Mouse (Mus musculus) heart, postnatal 25 days (tissue): ENCODE data around the gene Susd2. TPM values are rescaled to one million over a fixed set of nuclear protein-coding genes. Genes with fewer than 3 reads are reported as not detected.
A peak's percentile ranks its signal among the peaks of the same experiment; 100 is the strongest.

Experiments used
- DNase-seq: peaks from one replicate; pipeline ENCODE4 v3.0.0; 2022; ENCODE audit warnings: low spot score
- intact Hi-C: fragments of 180-260 bp; cut with DNase I; formaldehyde crosslinking; loops from one replicate; pipeline ENCODE4 v1.15.1; 2025
- total RNA-seq, 2 experiments: library from RNA; stranded (reverse); gene quantifications; 2 replicates each; pipeline ENCODE4 v1.2.3; 2021

Susd2 gene
- total RNA-seq, 2 experiments from 2014 or later = 1.6 to 2.0 TPM

DNA sequence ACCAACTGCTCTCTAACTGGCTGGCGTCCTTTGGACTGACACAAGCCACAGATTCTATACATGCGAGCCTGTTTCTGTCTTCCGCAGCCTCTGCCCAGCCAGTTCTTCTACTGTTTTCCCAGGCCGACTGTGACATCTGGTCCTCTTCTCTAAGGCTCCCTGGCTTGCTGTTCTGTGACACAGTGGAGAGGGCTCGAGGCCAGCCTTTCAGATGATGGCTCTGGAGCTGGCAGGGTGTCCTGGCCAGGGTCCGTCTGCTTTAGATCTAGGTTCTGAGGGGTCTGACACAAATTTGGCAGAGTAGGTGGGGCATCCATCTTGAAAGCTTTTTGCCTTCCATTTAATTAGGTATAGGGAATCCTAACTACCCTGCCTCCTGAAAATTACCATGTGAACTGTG, 17.6 kb upstream of the Susd2 start:
- no peak for DNase-seq
- intact Hi-C loops = no loop called here

DNA sequence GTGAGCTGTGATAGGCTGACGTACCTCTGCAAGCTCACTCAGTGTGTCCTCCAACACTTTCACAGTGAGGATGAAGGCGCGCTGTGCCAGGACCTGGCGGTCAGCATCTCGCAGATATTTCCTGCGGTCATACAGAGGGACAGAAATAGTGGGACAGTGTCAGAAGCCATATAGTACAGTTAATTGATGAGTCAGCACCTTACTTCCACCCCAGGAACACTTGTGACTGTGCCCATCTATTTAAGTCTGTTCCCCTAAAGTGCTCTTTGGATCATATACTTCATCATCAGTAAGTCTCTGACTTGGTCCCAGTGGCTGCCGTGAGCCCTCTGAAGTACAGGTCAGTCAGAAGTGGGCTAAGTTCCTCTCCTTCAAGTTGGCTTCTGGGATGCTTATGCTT, 14.0 kb upstream of the Susd2 start:
- DNase-seq = no peak

DNA sequence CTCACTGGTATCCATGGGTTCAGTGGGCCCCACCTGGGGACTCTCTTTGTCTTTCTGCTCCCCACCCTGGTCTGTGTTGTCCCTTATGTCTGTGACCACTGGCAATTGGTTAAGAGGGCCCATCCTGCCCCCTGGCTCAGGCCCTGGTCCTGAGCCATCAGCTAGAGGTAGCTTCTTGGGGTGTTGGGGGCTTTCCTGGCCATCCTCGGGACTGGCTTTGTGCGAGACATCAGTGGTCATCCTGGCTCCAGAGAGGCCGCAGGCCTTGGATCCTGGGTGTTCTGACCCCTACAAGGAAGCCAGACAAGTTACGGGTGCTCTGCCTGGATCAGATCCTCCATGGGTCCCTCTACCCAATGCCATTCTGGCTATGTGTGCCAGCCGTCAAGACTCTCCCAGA, 13.4 kb upstream of the Susd2 start:
- intact Hi-C loops = no loop called here

More for the DNA sequence above, 14.0 kb upstream of the Susd2 start:
- intact Hi-C loops = no loop called here

DNA sequence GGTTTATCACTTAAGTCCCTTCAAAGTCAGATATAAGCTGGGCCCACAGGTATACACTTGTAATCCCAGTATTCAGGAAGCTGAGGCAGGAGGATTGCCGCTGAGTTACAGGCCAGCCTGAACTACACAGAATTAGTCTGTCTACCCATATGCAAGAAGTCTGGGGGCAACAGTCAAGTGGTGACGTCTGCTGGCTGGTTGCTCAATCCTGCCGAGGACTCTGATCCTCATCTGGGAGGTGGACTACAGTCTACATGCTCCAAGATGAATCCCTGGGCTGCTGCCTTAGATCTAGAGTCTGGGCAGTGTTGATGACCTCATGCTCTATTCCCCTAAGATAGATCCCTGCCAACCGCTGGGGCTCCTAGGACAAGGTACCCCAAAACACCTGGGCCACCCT, 10.2 kb upstream of the Susd2 start:
- intact Hi-C loops = no loop called here
- DNase-seq = no peak

More for the DNA sequence above, 13.4 kb upstream of the Susd2 start:
- DNase-seq = no peak

DNA sequence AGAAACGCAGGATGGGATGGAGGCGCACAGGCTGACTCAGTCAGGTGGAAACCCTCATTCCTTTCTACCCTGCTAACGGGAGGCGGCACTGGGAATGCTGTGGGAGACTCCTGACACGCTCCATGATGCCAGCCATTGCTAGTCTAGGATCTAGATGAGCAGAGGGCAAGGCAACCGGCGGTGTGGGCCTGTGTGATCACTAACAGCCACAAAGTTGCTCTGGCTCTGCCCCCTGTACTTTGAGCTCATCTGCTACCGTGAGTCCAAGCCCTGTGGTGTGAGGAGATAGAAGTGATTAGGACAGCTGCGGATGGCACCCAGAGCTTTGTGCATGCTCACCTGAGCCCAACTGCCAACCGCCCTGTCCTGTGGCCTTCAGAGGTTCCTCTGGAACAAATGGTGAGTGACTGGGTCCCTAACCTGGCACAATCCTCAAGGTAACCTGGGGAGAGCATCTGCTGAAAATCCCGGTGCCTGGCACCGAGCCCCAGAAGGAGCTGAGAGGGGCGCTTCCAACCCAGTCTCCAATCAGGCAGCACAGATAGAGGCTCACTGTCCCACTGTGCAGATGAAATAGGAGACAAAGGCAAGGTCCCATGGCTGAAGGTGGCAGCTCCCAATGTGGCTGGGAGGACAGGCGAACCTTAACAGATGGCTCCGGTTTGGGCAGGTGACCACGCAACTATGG, 7.7 kb upstream of the Susd2 start:
- intact Hi-C loops = no loop called here
- DNase-seq = no peak

DNA sequence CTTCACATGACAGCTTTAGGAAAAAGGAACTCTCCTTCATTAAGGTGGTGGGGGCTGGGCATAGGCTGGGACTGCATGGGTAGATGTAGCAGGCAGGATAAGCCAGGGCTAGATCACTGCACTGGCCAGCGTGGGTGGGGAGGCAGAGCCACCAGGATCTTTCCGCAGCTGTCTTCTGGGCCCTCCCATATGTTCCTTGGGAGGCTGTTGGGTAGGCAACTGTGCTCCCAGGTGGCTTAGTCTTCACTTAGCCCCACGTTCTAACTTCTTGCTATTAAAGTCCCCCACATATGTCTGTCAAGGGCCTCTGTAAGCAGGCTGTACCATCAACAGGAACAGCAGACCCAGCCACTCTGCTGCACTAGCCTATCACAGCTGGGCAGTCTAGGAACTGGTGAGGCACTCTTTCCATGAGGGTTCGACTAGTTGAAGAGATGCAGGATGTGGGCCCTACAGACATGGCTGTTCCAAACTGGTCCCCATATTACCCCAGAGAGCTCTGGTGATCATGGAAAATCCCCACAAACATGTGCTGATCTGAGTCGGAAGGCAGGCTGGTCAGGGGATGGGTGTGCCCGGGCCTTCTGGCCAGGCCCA, 6.6 kb upstream of the Susd2 start:
- intact Hi-C loops = no loop called here
- DNase-seq = no peak

DNA sequence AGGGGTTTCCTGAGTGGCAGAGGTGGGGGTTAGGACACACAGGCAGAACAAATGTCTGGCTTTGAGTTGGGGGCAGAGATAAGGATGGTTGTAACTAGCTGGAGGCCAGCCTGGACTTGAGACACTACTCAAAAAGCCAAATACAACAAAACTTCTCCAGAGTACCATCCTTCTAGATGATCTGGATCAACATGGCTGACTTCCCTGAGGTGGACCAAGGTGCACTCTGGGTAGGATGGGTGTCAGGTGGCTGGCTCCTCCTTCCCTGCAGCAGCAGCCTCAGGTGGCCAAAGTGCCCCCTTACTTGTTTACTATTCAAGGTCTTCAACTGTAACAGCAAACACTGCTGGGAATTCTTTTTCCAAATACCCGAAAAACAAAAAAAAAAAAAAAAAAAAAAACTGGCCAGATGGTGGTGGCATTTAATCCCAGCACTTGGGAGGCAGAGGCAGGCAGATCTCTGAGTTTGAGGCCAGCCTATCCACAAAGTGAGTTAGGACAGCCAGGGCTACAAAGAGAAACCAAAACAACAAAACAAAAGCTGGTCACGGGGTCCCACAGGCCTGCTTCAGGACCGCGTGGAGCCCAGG, 5.7 kb upstream of the Susd2 start:
- intact Hi-C loops = no loop called here

DNA sequence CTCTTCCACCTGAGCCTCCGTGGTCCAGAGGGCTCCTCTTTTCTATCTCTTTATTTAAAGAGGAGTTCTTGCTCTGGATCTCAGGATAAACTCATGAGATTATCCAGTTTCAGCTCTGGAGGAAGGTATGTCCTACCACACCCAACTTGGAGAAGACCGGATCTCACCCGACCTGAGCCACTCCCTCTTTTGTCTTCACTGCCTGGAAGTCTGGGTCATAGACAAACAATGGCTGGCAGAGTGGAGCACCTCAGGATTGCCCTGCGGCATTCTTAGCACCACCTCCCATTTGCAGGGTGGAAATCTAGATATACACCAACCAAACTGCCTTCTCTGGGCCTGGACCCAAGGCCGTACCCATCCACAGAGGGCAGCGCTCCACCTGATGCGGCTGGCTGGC, 5.2 kb upstream of the Susd2 start:
- intact Hi-C loops = no loop called here

More for the DNA sequence above, 5.7 kb upstream of the Susd2 start:
- DNase-seq = no peak

DNA sequence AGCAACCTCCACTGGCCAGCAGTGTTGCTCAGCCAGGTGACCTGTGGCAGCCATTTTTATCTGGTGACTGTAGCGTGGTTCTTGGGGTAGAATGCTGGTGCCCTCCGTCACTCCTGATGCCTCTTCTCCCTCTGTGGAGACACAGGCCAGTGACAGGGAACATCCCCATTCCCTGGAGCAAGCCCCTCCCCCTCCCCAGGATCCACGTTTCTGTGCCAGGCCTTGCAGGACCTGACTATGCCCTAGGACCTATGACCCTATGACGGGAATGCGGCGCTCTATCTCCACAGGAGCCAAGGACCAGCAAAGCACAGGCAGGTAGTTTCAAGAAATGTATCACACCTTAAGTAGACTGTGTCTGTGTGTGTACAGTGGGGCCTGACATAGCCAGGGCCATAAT, 4.3 kb upstream of the Susd2 start:
- DNase-seq = no peak
- intact Hi-C loops = no loop called here

More for the DNA sequence above, 5.2 kb upstream of the Susd2 start:
- no peak for DNase-seq

DNA sequence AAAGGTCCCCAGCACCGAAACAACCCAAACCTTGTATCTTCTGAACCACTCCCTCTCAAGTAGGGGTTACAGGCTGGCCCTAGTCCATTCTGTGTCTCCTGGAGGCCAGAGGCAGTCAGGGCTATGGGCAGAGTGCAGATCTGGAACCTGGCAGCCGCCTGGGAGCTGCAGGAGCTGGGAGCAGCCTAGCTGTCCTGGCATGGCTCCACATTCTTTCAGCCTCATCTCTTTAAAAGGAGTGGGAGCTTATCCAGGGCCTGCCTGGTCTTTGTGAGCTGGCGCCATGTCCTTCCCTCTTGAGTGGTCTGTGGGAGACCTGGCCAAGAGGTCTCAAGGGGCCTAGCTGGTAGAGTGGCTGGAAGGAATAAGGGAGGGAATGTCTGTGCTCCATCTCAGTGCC, 3.6 kb upstream of the Susd2 start:
- intact Hi-C loops = no loop called here

DNA sequence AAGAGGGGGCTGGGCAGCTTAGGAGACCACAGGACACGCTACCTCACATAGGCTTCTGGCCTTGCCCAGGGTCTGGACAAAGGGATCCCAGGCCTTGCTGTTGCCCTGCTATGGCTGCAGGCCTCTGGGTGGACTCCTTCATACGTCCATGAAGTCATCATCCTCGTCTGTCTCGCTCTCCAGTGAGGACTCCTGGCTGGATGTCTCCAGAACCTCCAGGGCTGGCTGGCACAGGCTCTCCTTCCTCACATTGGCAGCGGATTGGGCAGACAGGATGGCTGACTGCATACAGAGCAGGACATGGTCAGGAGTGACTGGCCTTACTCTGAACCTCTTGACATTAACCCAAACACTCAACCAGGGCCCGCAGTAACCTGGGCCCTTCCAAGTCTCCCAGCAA, 2.6 kb upstream of the Susd2 start:
- no peak for DNase-seq
- intact Hi-C loops = no loop called here

More for the DNA sequence above, 3.6 kb upstream of the Susd2 start:
- no peak for DNase-seq

DNA sequence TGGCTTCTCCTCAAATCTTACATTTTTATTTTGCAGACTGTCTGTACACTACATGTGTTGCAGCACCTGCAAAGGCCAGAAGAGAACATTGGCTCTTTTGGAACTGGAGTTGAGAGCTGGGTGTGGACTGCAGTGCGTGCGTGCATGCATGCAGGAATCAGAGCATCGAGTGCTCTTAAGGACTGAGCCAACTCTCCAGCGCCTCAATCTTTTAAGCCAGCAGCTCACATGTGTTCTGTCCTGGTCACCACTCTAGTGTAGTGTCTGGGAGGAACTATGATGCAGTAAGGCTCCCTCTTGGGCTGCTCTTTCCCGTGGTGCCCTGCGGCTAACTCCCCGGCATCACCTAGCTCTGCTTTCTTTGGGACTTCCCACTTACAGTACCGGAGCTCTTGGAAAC, 1.8 kb upstream of the Susd2 start:
- DNase-seq = no peak
- intact Hi-C loops = no loop called here

DNA sequence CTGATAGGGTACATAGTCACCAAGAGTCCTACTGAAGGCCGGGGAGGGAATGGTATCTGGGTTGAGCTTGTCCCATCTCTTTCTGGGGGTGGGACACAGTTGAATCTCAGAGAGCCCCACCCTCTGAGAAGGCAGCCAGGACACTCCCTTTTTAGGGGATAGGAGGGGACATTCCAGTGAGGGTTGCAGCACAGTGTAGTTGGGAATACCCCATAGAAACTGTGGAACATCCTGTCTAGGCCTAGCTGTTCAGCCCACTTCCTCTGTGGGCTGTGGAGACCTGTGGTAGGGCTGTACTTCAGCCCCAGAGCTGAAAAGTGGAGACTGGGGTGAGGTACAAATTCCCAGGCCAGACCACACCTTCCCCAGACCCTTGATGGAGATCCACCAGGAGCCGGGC, 917 bp downstream of the Susd2 start:
- no peak for DNase-seq
- intact Hi-C loops = no loop called here

DNA sequence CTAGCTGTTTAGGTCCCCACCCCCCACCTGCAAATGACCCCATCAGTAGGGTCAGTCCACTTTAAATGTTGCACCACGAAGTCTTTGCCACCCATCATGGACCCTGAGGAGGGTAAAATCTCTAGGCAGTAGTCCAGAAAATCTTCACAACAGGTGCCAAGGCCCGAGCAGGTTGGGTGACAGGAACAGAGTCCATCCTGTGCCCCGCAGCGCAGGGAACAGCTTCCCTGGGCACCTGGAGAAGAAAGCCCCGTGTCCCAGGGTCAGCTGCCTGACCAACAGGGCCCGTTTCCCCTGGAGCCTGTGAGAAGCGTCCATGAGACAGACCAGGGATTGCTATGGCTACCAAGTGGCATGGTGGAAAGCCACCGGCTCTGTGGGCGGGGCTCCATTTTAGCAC, 1.4 kb downstream of the Susd2 start:
- no peak for DNase-seq
- intact Hi-C loops = no loop called here

DNA sequence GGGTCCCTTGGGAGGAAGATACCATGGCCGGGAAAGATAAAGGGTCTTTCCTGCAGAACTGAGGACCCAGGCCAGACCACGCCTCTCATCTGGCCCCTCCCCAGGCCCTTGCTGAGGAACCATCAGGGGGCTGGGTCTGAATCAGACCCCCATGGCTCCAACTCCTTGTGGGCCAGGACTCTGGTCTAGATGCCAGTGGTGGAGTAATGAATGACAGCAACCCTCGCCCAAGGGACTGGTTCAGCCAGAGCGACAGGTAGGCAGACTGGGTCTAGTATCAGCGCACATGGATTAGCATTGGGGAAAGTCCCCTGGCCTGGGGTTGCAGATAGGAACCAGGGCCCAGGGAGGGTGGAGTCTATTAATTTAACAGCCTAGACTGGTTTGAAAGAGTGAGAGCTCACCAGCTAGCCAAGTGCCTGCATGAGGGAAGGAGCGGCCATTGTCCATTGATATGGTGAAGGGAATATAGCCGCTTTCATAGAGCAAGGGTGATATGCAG, 2.0 kb downstream of the Susd2 start:
- DNase-seq = no peak
- intact Hi-C loops = no loop called here

DNA sequence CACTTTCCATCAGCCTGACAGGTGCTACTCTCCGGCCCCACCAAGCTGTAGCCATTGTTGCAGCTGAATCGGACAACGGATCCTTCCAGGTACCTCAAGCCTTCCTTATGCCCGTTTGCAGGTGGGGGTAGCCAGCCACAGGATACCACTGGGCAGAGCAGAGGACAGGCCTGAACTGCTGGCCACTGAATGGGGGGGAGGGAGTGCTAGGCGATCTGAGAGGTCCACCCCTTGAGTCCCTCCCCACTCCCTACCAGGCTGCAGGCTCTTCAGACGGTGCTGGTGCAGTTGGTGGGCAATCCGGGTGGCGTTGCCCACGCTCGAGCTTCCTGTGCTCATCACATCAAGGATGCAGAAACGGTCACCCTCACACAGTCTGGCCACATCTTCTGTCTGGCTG, 6.1 kb downstream of the Susd2 start:
- intact Hi-C loops = loop anchor here (2.0 to 5.0 kb wide), 2 partner anchors 65 to 215 kb away; no protein-coding TSS in a partner anchor
- DNase-seq = no peak

DNA sequence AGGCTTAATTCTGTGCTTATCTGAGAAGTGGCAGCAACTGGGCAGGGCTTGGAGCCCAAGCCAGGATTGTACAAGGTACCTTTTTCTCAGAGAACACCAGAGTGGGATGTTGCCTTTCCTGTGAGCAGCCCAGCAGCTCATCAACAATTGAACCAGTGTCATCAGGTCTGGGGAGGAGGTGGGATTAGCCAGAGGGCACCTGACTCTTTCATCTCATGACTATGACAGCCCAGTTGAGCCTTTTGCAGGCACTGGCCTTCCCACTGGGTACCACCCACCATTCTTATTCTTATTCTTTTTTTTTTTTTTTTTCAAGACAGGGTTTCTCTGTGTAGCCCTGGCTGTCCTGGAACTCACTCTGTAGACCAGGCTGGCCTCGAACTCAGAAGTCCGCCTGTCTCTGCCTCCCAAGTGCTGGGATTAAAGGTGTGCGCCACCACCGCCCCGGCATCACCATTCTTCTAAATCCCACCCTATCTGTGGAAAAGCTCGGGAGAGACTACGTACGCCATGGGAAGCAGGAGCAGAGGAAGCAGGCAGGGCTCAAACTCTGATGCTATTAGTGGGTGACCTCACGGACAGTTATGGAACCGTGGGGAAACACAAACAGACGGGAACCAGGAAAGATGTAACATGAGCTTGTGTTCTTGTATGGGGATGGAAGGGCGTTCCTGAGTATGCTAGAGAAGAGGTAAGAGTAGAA, 7.6 kb downstream of the Susd2 start:
- no peak for DNase-seq
- intact Hi-C loops = loop anchor here (2.0 to 5.0 kb wide), 2 partner anchors 67 to 216 kb away; no protein-coding TSS in a partner anchor

DNA sequence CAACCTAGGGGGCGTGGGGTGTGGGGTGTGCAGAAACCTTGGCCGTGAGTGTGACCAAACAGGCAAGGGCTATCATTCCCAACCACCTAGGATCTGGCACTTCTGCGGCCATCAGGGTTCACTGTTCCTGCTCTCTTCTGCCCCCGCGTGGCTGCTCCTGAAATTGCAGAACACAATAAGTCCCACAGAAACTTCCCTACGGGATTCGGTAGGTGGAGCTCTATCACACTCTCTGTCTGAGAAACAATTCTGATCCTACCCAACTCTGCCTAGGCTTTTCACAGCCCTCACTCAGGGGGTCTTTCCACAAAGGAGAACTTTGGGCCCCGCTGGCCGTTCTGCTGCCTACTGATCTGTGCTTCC, 8.1 kb downstream of the Susd2 start:
- intact Hi-C loops = loop anchor here (1.0 to 5.0 kb wide), 3 partner anchors 49 to 217 kb away; no protein-coding TSS in a partner anchor
- DNase-seq = peak; percentile 68

DNA sequence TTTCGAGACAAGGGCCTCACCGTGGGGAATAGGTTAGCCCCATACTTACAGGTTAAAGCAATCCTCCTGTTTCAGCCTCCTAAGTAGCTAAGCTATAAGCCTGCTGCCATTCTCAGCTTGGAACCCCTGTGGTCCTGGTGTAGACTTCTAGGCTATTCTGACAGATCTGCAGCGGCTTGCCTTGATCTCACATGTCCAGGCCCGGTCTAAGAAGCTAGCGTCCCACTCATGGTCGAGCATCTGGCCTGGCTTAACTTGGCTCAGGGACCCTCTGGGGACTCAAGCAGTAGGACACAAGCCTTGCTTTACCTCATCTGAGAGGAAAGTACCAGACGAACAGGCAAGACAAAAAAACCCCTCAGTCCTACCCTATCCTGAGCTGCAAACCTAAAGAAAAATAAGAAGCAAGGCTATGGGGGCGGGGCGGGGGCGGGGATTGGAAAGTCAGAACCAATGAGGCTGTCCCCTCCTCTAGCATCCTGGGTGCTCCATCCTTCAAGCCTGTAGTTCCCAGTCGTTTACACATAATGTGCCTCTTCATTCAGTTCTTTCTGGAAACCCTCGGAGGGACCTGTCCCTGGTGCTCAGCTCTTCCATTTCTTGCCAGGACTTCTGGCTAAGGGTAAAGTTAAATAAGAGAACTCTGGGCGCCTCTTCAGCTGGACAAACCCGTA, 8.7 kb downstream of the Susd2 start:
- DNase-seq = no peak
- intact Hi-C loops = loop anchor here (1.0 to 5.0 kb wide), 2 partner anchors 49 to 217 kb away; no protein-coding TSS in a partner anchor

DNA sequence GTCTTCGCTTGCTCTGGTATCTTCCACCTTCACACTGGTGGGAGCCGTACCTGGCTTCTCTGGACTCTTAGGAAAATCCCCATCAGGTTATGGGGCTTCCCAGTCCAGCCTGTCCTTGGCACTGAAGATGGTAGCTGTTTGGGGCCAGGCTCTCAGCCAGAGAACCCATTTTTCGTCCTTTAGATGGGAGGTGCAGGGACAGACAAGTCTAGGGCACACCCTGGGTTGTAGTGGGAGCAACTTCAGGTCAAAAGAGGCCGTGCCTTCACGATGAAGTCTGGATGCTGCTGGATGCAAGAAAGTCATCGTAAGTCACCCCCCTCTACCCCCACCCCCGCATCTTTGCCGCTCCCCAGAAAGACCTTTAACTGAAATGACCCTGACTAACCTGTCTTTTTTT, 9.2 kb downstream of the Susd2 start:
- intact Hi-C loops = loop anchor here (1.0 to 5.0 kb wide), 2 partner anchors 48 to 218 kb away; no protein-coding TSS in a partner anchor
- no peak for DNase-seq
